Comparison of ENCODE assay signal across 9 mouse cellular contexts in genomic region chr8:88567314-88568121, GRCm38 (mm10). TPM values are rescaled to one million over a fixed set of nuclear protein-coding genes. Genes with fewer than 3 reads are reported as not detected.
DNase-seq lines count a peak whose midpoint lies in the region; ATAC-seq and TF ChIP-seq lines count a peak whose summit lies in the region.
"Had no signal": no experiment of that assay in that cellular context is flagged by ENCODE, and none has a peak within 500 bp of the region (broad histone marks: within the 10 kb centered on the region; RNA-seq: fewer than 3 reads in every experiment).

No protein-coding gene starts in this region.

- DNase-seq in heart, postnatal 25 days (ENCODE audit: low spot score): no peak
- DNase-seq in thymus, postnatal 0 days (ENCODE audit: low spot score): peak; percentile 20
- DNase-seq in thymus, adult 18-20 months: no peak
- peak; percentile 63 for DNase-seq in heart, postnatal 4 days
- no peak for DNase-seq in adrenal gland, postnatal 10 days

- 38% methylated on average over 13 of the region's 13 CpGs for WGBS in heart, embryonic 13.5 days
- 47% methylated on average over 13 of the region's 13 CpGs for WGBS in limb, embryonic 13.5 days
- 50% methylated on average over 13 of the region's 13 CpGs for WGBS in small intestine, adult 2 months

- no peaks in the 10 kb centered on the region for H3K36me3 ChIP-seq in heart, embryonic 13.5 days
- no peaks in the 10 kb centered on the region for H3K36me3 ChIP-seq in limb, embryonic 13.5 days
- no peaks in the 10 kb centered on the region for H3K36me3 ChIP-seq in small intestine, adult 2 months (ENCODE audit: control insufficient read depth, insufficient read depth, low read length)

- no peaks in the 10 kb centered on the region for H3K9me3 ChIP-seq in heart, embryonic 13.5 days
- no peaks in the 10 kb centered on the region for H3K9me3 ChIP-seq in limb, embryonic 13.5 days

- peak overlapping the region; percentile 92 for H3K27ac ChIP-seq in heart, embryonic 13.5 days (replicated peaks)
- peak overlapping the region; percentile 87 for H3K27ac ChIP-seq in limb, embryonic 13.5 days
- no peak overlapping the region for H3K27ac ChIP-seq in small intestine, adult 2 months (ENCODE audit: insufficient read depth, low read depth, low read length)

- no peaks in the 10 kb centered on the region; the same call in 1 of the 2 replicates for H3K27me3 ChIP-seq in heart, embryonic 13.5 days (replicated peaks)
- H3K27me3 ChIP-seq in limb, embryonic 13.5 days: no peaks in the 10 kb centered on the region
- no peaks in the 10 kb centered on the region for H3K27me3 ChIP-seq in small intestine, adult 2 months (ENCODE audit: control insufficient read depth, insufficient read depth, low read length)
- H3K27me3 ChIP-seq: Patski had no signal

- intact Hi-C loops in heart, postnatal 25 days (cut with DNase I): no loop called here

- H3K9ac ChIP-seq in heart, embryonic 13.5 days: peak overlapping the region; percentile 12
- H3K9ac ChIP-seq in limb, embryonic 13.5 days: no peak overlapping the region

- H3K4me1 ChIP-seq in heart, embryonic 13.5 days: peaks cover 94% of the 10 kb centered on the region
- peaks cover 94% of the 10 kb centered on the region for H3K4me1 ChIP-seq in limb, embryonic 13.5 days
- 0 out of 2 replicates have a peak, but pooled peaks cover 4% of the 10 kb centered on the region for H3K4me1 ChIP-seq in small intestine, adult 2 months (ENCODE audit: control insufficient read depth, insufficient read depth, insufficient read length, low read length)

- 0 out of 2 replicates have a peak overlapping the region, but pooled peaks have one; percentile 0 for H3K4me2 ChIP-seq in heart, embryonic 13.5 days
- no peak overlapping the region for H3K4me2 ChIP-seq in limb, embryonic 13.5 days (replicated peaks)

- no peak overlapping the region for H3K4me3 ChIP-seq in heart, embryonic 13.5 days
- no peak overlapping the region for H3K4me3 ChIP-seq in limb, embryonic 13.5 days
- H3K4me3 ChIP-seq in small intestine, adult 2 months (ENCODE audit: low read depth, low read length): no peak overlapping the region

- ATAC-seq in heart, embryonic 13.5 days (ENCODE audit: extremely low read depth, insufficient number of reproducible peaks, low FRiP score, low TSS enrichment): no peak
- no peak for ATAC-seq in limb, embryonic 13.5 days (ENCODE audit: low FRiP score, low read depth)
- ATAC-seq: Patski had no signal

- TF ChIP-seq POLR2A in small intestine, adult 2 months (IDR thresholded peaks at IDR 0.05; ENCODE audit: low read depth, low read length): no peak

- TF ChIP-seq CTCF in small intestine, adult 2 months (IDR thresholded peaks at IDR 0.05; ENCODE audit: extremely low read depth, insufficient read length, insufficient replicate concordance, low read depth, low read length): peak; percentile 18; the same call in 1 of the 2 replicates

RNA-seq across cellular contexts. Expression of gene Nkd1, which starts 46.4 kb away (rescaled TPM):
- 16.1 and 18.6 TPM in 2 replicates for polyA plus RNA-seq in heart, embryonic 13.5 days (2015; fragmentation: Nextera tagmentation; extraction: Ambion mirVana)
- total RNA-seq in heart, postnatal 25 days (2021): 1 to 10 TPM; 2.9 to 3.9 TPM
- 4.1 and 4.7 TPM in 2 replicates for polyA plus RNA-seq in thymus, postnatal 0 days (2015; fragmentation: Nextera tagmentation; extraction: Ambion mirVana)
- total RNA-seq in heart, postnatal 4 days (2021): 10 to 100 TPM in 1 of 2 experiments, 1 to 10 TPM in 1; 8.7 to 10.2 TPM
- polyA plus RNA-seq in limb, embryonic 13.5 days (2015; fragmentation: Nextera tagmentation; extraction: Ambion mirVana): 58.4 and 64.2 TPM in 2 replicates
- 13.1 and 18.3 TPM in 2 replicates for polyA plus RNA-seq in small intestine, adult 2 months (2012; rRNA removed)
- 10 to 100 TPM; 35.3 to 40.0 TPM for total RNA-seq in adrenal gland, postnatal 10 days (2021)

Comparison
In these comparisons a context has a peak if more than half of its experiments do, and no peak if none do; other contexts are left out.
1. DNase-seq: peak in thymus, postnatal 0 days (single experiment) and heart, postnatal 4 days (single experiment); none in heart, postnatal 25 days (single experiment), thymus, adult 18-20 months (0 of 2) and adrenal gland, postnatal 10 days (single experiment).